Comparison of ENCODE assay signal across 8 mouse cellular contexts in the genomic region with DNA sequence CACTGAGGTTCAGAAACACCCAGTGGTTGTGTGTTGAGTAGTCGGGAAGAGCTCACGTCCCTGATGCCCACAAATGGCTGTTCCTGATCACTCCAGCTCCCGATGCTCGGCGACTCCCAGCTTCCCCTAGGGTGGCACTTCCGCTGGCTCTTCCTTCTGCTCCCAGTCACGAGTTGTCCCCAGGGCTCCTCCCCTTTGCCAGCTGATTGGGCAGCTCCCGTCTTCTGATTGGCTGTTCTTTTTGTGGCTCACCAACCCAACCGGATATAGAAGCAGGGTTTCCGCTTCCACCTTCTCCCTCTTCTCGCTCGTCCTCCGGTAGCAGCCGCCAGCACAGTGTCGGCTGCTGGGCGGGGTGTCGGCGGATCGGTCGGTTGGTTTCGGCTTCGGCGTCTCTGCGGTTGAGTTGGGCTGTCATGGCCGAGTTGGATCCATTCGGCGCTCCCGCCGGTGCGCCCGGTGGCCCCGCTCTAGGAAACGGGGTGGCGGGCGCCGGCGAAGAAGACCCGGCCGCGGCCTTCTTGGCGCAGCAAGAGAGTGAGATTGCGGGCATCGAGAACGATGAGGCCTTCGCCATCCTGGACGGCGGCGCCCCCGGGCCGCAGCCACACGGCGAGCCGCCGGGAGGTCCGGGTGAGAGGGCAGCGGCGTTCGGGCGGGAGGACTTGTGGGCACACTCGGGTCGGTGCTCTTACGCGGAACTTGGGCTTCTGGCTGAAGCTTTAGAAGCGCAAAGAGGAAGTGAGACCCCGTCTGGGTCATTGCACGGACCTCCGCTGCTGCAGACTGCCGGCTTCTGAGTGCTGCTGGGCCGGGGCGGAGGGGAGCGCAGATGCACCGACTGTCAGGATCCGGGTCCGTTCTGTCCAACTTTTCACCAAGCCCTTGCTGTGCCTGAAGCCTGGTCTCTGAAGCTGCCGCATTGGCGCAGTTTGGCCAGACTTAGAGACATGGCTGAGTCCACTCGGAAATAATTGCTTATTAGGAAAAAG. TPM values are rescaled to one million over a fixed set of nuclear protein-coding genes. Genes with fewer than 3 reads are reported as not detected.
DNase-seq lines count a peak whose midpoint lies in the region; ATAC-seq and TF ChIP-seq lines count a peak whose summit lies in the region.

No protein-coding gene starts in this region.

- H3K9ac ChIP-seq in hindbrain, postnatal 0 days (replicated peaks; ENCODE audit: low read length): peak overlapping the region; percentile 88

- TF ChIP-seq CTCF in hindbrain, postnatal 0 days (IDR thresholded peaks at IDR 0.05; ENCODE audit: low read depth): peak; percentile 20; the same call in 1 of the 2 replicates
- TF ChIP-seq CTCF in left cerebral cortex, adult 2 months (IDR thresholded peaks at IDR 0.05): no peak

- H3K4me3 ChIP-seq in hindbrain, postnatal 0 days (ENCODE audit: low read length): peak overlapping the region; percentile 89
- H3K4me3 ChIP-seq in left cerebral cortex, adult 2 months: peak overlapping the region; percentile 83

- no peaks in the 10 kb centered on the region for H3K9me3 ChIP-seq in hindbrain, postnatal 0 days (ENCODE audit: low read length)

- 2% methylated on average over 77 of the region's 77 CpGs for WGBS in hindbrain, postnatal 0 days

- no peaks in the 10 kb centered on the region for H3K36me3 ChIP-seq in hindbrain, postnatal 0 days (ENCODE audit: insufficient read depth, low read length)

- peak; percentile 99 for ATAC-seq in hindbrain, postnatal 0 days
- ATAC-seq in megakaryocyte, adult 5-6 weeks (ENCODE audit: poor library complexity, severe bottlenecking): peak; percentile 93

- H3K27ac ChIP-seq in hindbrain, postnatal 0 days: peak overlapping the region; percentile 89
- peak overlapping the region; percentile 90 for H3K27ac ChIP-seq in left cerebral cortex, adult 2 months

- intact Hi-C loops in left cerebral cortex, adult 2 months (cut with DNase I): no loop called here

- H3K4me2 ChIP-seq in hindbrain, postnatal 0 days (ENCODE audit: low read depth, low read length): peak overlapping the region; percentile 94

- peak; percentile 86 for DNase-seq in WW6 (ENCODE audit: low read depth, low spot score)
- peak; percentile 70 to 86 for DNase-seq in cerebellum, postnatal 4 days (ENCODE audit: low spot score in 2 of 2)
- DNase-seq in gastrocnemius, adult 18-20 months (ENCODE audit: low spot score): peak; percentile 95
- DNase-seq in hindbrain, postnatal 0 days (ENCODE audit: low spot score): peak; percentile 96
- DNase-seq in left cerebral cortex, adult 2 months (ENCODE audit: extremely low spot score in 1 of 2, low spot score in 2 of 2): peak; percentile 88 to 92
- DNase-seq in right cerebral cortex, adult 2 months (ENCODE audit: low spot score in 2 of 2): peak; percentile 92 to 95
- peak; percentile 92 for DNase-seq in urinary bladder, postnatal 14 days (ENCODE audit: low spot score)

- H3K4me1 ChIP-seq in hindbrain, postnatal 0 days (ENCODE audit: insufficient read depth, low read length): peaks cover 14% of the 10 kb centered on the region

- H3K27me3 ChIP-seq in hindbrain, postnatal 0 days (ENCODE audit: insufficient read depth, low read length): no peaks in the 10 kb centered on the region

RNA-seq across cellular contexts. Expression of a gene that starts 8.4 kb away (rescaled TPM):
- total RNA-seq in gastrocnemius, adult 18-20 months (2021): 10 to 100 TPM; 48.4 to 58.3 TPM
- 366 and 404 TPM in 2 replicates for total RNA-seq in hindbrain, postnatal 0 days (2014; rRNA removed)
- 379 and 380 TPM in 2 replicates for polyA plus RNA-seq in hindbrain, postnatal 0 days (2015; fragmentation: Nextera tagmentation; extraction: Ambion mirVana)
- 100 to 1,000 TPM; 269 to 274 TPM for total RNA-seq in left cerebral cortex, adult 2 months (2021)
- 387 and 421 TPM in 2 replicates for total RNA-seq in megakaryocyte, adult 5-6 weeks (2015)
- 615 and 637 TPM in 2 replicates for total RNA-seq in megakaryocyte, adult 5-6 weeks (2017)

RNA-seq across cellular contexts. Expression of a gene that starts 29.4 kb away (rescaled TPM):
- not detected for total RNA-seq in gastrocnemius, adult 18-20 months (2021)
- 0.29 TPM in 1 of 2 replicates, not detected in the other for total RNA-seq in hindbrain, postnatal 0 days (2014; rRNA removed)
- not detected in 2 replicates for polyA plus RNA-seq in hindbrain, postnatal 0 days (2015; fragmentation: Nextera tagmentation; extraction: Ambion mirVana)
- not detected for total RNA-seq in left cerebral cortex, adult 2 months (2021)
- 0.09 TPM in 1 of 2 replicates, not detected in the other for total RNA-seq in megakaryocyte, adult 5-6 weeks (2015)
- total RNA-seq in megakaryocyte, adult 5-6 weeks (2017): 0.26 and 0.37 TPM in 2 replicates

RNA-seq across cellular contexts. Expression of a gene that starts 55.5 kb away (rescaled TPM):
- 1 to 10 TPM; 1.8 to 2.5 TPM for total RNA-seq in gastrocnemius, adult 18-20 months (2021)
- total RNA-seq in hindbrain, postnatal 0 days (2014; rRNA removed): 24.9 and 27.8 TPM in 2 replicates
- polyA plus RNA-seq in hindbrain, postnatal 0 days (2015; fragmentation: Nextera tagmentation; extraction: Ambion mirVana): 21.0 and 23.4 TPM in 2 replicates
- 1 to 10 TPM; 3.4 to 3.7 TPM for total RNA-seq in left cerebral cortex, adult 2 months (2021)
- 147 and 149 TPM in 2 replicates for total RNA-seq in megakaryocyte, adult 5-6 weeks (2015)
- total RNA-seq in megakaryocyte, adult 5-6 weeks (2017): 224 and 228 TPM in 2 replicates

Comparison
In these comparisons a context has a peak if more than half of its experiments do, and no peak if none do; other contexts are left out.
1. Peak in every context shown above with its lines: DNase-seq, ATAC-seq, H3K4me3 ChIP-seq and H3K27ac ChIP-seq.